ENCODE assay signal across 50 mouse cellular contexts in genomic region chr15:82058719-82059201, GRCm38 (mm10). TPM values are rescaled to one million over a fixed set of nuclear protein-coding genes. Genes with fewer than 3 reads are reported as not detected.
"Had no signal": no experiment of that assay in that cellular context is flagged by ENCODE, and none has a peak within 500 bp of the region (broad histone marks: within the 10 kb centered on the region; RNA-seq: fewer than 3 reads in every experiment).

Gene 4930407I10Rik (plus strand): TSS chr15:82059151.

- H3K4me1 ChIP-seq: heart, embryonic 12.5 days; heart, embryonic 13.5 days; heart, embryonic 15.5 days; hindbrain, embryonic 10.5 days; hindbrain, embryonic 12.5 days; hindbrain, embryonic 13.5 days; hindbrain, embryonic 15.5 days; intestine, embryonic 15.5 days; kidney, embryonic 15.5 days had no signal

- H3K4me3 ChIP-seq: heart, embryonic 12.5 days; heart, embryonic 13.5 days; heart, embryonic 15.5 days; hindbrain, embryonic 10.5 days; hindbrain, embryonic 12.5 days; hindbrain, embryonic 13.5 days; hindbrain, embryonic 15.5 days; intestine, embryonic 15.5 days; kidney, embryonic 15.5 days; layer of hippocampus, adult 2 months; left cerebral cortex, adult 2 months had no signal

- DNase-seq: heart, postnatal 10 days; heart, postnatal 14 days; heart, postnatal 36 days; heart, postnatal 4 days; kidney, adult 11 months; kidney, adult 18-20 months; kidney, adult 2 months; kidney, adult 8-10 months; kidney, adult 9 months; kidney, postnatal 10 days; kidney, postnatal 14 days; kidney, postnatal 25 days; kidney, postnatal 36 days; kidney, postnatal 4 days; layer of hippocampus, adult 9-11 months; layer of hippocampus, postnatal 36 days had no signal

- H3K27ac ChIP-seq: heart, embryonic 13.5 days; heart, embryonic 15.5 days; hindbrain, embryonic 10.5 days; hindbrain, embryonic 12.5 days; hindbrain, embryonic 13.5 days; hindbrain, embryonic 14.5 days; hindbrain, embryonic 15.5 days; hindbrain, postnatal 0 days; intestine, embryonic 15.5 days; kidney, embryonic 15.5 days; kidney, postnatal 0 days; layer of hippocampus, adult 2 months; left cerebral cortex, adult 2 months had no signal

- H3K36me3 ChIP-seq: heart, embryonic 12.5 days; heart, embryonic 13.5 days; heart, embryonic 15.5 days; hindbrain, embryonic 10.5 days; hindbrain, embryonic 12.5 days; hindbrain, embryonic 13.5 days; hindbrain, embryonic 15.5 days; intestine, embryonic 15.5 days; kidney, embryonic 15.5 days had no signal

- H3K27me3 ChIP-seq: hindbrain, embryonic 15.5 days had no signal

RNA-seq across cellular contexts. Expression of gene 4930407I10Rik, which starts in this region (rescaled TPM):
- total RNA-seq: heart, postnatal 10 days; heart, postnatal 14 days; heart, postnatal 25 days; heart, postnatal 36 days; heart, postnatal 4 days; hematopoietic stem cell, adult 5-6 weeks; hindbrain, postnatal 0 days; layer of hippocampus, adult 18-20 months; layer of hippocampus, adult 2 months; layer of hippocampus, adult 8-10 months; layer of hippocampus, postnatal 10 days; layer of hippocampus, postnatal 14 days; layer of hippocampus, postnatal 25 days; layer of hippocampus, postnatal 36 days; left cerebral cortex, adult 18-20 months; left cerebral cortex, adult 2 months; left cerebral cortex, adult 8-10 months had no signal
- polyA plus RNA-seq: heart, embryonic 12.5 days; heart, embryonic 13.5 days; heart, embryonic 14.5 days; heart, embryonic 15.5 days; heart, embryonic 16.5 days; heart, postnatal 0 days; hindbrain, embryonic 10.5 days; hindbrain, embryonic 12.5 days; hindbrain, embryonic 13.5 days; hindbrain, embryonic 14.5 days; hindbrain, embryonic 15.5 days; hindbrain, embryonic 16.5 days; hindbrain, postnatal 0 days; inflammation-experienced regulatory T-cells, adult 6 months; intestine, embryonic 14.5 days; intestine, embryonic 15.5 days; intestine, embryonic 16.5 days; intestine, postnatal 0 days; kidney, embryonic 14.5 days; kidney, embryonic 16.5 days; kidney, postnatal 0 days; large intestine, adult 2 months had no signal
